Mouse (Mus musculus) E14TG2a.4 (cell line): ENCODE measurements around the gene Ier2.

Source experiments
- CTCF ChIP-seq: conservative IDR thresholded peaks from 2 replicates; pipeline ENCODE4 v1.5.1; 2014; ENCODE audit warnings: low read length
- NANOG ChIP-seq: IDR thresholded peaks from 2 replicates; pipeline ENCODE4 v1.6.1; 2014; ENCODE audit warnings: borderline replicate concordance, low read length, mixed read lengths
- POU5F1 ChIP-seq: IDR thresholded peaks from 2 replicates; pipeline ENCODE4 v1.6.1; 2014; ENCODE audit warnings: low read length, borderline replicate concordance

DNA sequence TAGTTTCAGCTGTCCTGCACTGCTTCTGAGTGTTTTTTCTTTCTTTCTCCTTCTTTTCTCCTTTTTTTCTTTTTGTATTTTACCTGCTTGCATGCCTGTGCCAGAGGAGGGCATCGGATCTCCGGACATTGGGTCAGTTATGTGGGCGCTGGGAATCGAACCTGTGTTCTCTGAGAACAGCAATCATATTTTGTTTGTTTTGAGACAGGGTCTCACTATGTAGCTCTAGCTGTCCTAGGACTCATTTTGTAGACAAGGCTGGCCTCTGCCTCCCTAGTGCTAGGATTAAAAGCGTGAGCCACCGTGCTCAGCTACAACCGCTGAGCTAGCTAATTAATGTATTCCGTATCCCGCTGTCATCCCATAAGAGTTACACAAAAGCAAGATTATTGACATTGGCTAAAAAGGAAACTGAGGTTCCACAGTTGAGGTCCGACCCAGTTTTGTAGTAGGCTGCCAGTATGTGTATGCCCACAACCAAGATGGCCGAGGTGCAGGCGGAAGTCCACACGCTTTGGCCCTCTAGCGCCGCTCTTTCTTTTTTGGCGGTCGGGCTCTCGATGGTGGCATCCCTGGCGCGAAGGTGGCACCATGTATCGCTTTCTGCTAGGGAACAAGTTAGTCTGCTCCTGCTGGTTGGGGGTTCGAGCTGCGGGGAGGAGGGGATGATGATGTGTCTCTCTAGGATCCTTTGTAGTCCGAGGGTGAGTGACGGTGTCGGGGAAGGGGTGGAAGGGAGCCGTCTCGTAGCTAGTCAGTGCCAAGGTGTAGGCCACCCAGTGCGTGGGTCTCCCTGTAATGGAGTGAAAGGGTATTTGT is 2.1 kb upstream of the Ier2 start:
- no peak for TF ChIP-seq NANOG
- no peak for TF ChIP-seq CTCF
- TF ChIP-seq POU5F1: no peak
